Mouse (Mus musculus) left cerebral cortex, adult 2 months (tissue): ENCODE measurements around the gene Zic4. TPM values are rescaled to one million over a fixed set of nuclear protein-coding genes. Genes with fewer than 3 reads are reported as not detected.

ENCODE experiments used
- DNase-seq, 2 experiments: peaks; one replicate each; pipeline ENCODE4 v3.0.0; 2021 to 2022; ENCODE audit warnings: low spot score in 2 of 2, mixed read lengths in 1 of 2; ENCODE audit errors: extremely low spot score in 1 of 2
- H3K27ac ChIP-seq: fragments of 200-600 bp; 2 replicates; pipeline ENCODE4 v1.8.1; 2022
- H3K4me3 ChIP-seq: fragments of 200-600 bp; 2 replicates; pipeline ENCODE4 v1.8.1; 2022
- CTCF ChIP-seq: fragments of 200-600 bp; IDR thresholded peaks from 2 replicates; pipeline ENCODE4 v1.8.1; 2022; ENCODE audit warnings: antibody characterized with exemption, mild to moderate bottlenecking, moderate library complexity
- intact Hi-C: fragments of 180-260 bp; cut with DNase I; formaldehyde crosslinking; loops from one replicate; pipeline ENCODE4 v1.15.1; 2025
- total RNA-seq, 2 experiments: library from RNA; stranded (reverse); gene quantifications; 2 replicates each; pipeline ENCODE4 v1.2.3; 2021

Zic4 gene
- total RNA-seq, 2 experiments from 2014 or later, result 4.0 to 4.6 TPM

- TF ChIP-seq CTCF, result no peak
Measured at GRCm38 (mm10) chr9:91355270-91355589, 7.0 kb upstream of the Zic4 start.

GRCm38 (mm10) chr9:91355629-91356352 is 6.4 kb upstream of the Zic4 start:
- DNase-seq, result no peak
- no peak for TF ChIP-seq CTCF
- no peak overlapping the region for H3K4me3 ChIP-seq
- H3K27ac ChIP-seq, result no peak overlapping the region
- intact Hi-C loops, result loop anchor here (5.0 kb wide), 1 partner anchor 658 kb away; no protein-coding TSS in a partner anchor

More at GRCm38 (mm10) chr9:91355270-91355589, 7.0 kb upstream of the Zic4 start:
- Histone ChIP-seq H3K27ac (no peak overlapping the region), H3K4me3 (no peak overlapping the region)
- intact Hi-C loops, result loop anchor here (5.0 kb wide), 1 partner anchor 658 kb away; no protein-coding TSS in a partner anchor
- DNase-seq, result no peak

- Histone ChIP-seq H3K4me3 (no peak overlapping the region), H3K27ac (no peak overlapping the region)
- TF ChIP-seq CTCF, result no peak
- intact Hi-C loops, result loop anchor here (5.0 kb wide), 1 partner anchor 659 kb away; no protein-coding TSS in a partner anchor
- DNase-seq, result no peak
Measured at GRCm38 (mm10) chr9:91356353-91356740, 5.9 kb upstream of the Zic4 start.

- H3K27ac ChIP-seq, result no peak overlapping the region
- intact Hi-C loops, result loop anchor here (5.0 kb wide), 1 partner anchor 660 kb away; no protein-coding TSS in a partner anchor
- no peak overlapping the region for H3K4me3 ChIP-seq
- no peak for DNase-seq
- TF ChIP-seq CTCF, result no peak
Measured at GRCm38 (mm10) chr9:91357321-91357720, 4.9 kb upstream of the Zic4 start.

- Histone ChIP-seq H3K27ac (no peak overlapping the region), H3K4me3 (peak overlapping the region; percentile 9; the same call in 1 of the 2 replicates)
Measured at GRCm38 (mm10) chr9:91358851-91359687, 3.1 kb upstream of the Zic4 start.

GRCm38 (mm10) chr9:91360151-91361032 is 1.8 kb upstream of the Zic4 start:
- DNase-seq, result no peak
- H3K4me3 ChIP-seq, result no peak overlapping the region
- TF ChIP-seq CTCF, result no peak
- intact Hi-C loops, result loop anchor here (5.0 kb wide), 1 partner anchor 228 kb away; no protein-coding TSS in a partner anchor
- H3K27ac ChIP-seq, result no peak overlapping the region

More at GRCm38 (mm10) chr9:91358851-91359687, 3.1 kb upstream of the Zic4 start:
- no peak for TF ChIP-seq CTCF
- intact Hi-C loops, result loop anchor here (5.0 kb wide), 1 partner anchor 662 kb away; no protein-coding TSS in a partner anchor
- no peak for DNase-seq

- peak overlapping the region; percentile 36 for H3K4me3 ChIP-seq
- no peak overlapping the region for H3K27ac ChIP-seq
- intact Hi-C loops, result loop anchor here (5.0 kb wide), 1 partner anchor 229 kb away; no protein-coding TSS in a partner anchor
- no peak for DNase-seq
- no peak for TF ChIP-seq CTCF
Measured at GRCm38 (mm10) chr9:91361033-91361855, 969 bp upstream of the Zic4 start.

- no peak for TF ChIP-seq CTCF
- H3K4me3 ChIP-seq, result peak overlapping the region; percentile 13; the same call in 1 of the 2 replicates
- no peak for DNase-seq
- H3K27ac ChIP-seq, result no peak overlapping the region
- intact Hi-C loops, result loop anchor here (5.0 kb wide), 1 partner anchor 231 kb away; no protein-coding TSS in a partner anchor
Measured at GRCm38 (mm10) chr9:91363011-91363730, 958 bp downstream of the Zic4 start.

- Histone ChIP-seq H3K4me3 (peak overlapping the region; percentile 29), H3K27ac (no peak overlapping the region)
- no peak for DNase-seq
- intact Hi-C loops, result loop anchor here (5.0 kb wide), 1 partner anchor 231 kb away; no protein-coding TSS in a partner anchor
- no peak for TF ChIP-seq CTCF
Measured at GRCm38 (mm10) chr9:91363814-91364126, 1.6 kb downstream of the Zic4 start.
